In genomic region chr11:115819915-115820623, GRCm38 (mm10) we compare ENCODE assay signal across 28 mouse cellular contexts. TPM values are rescaled to one million over a fixed set of nuclear protein-coding genes. Genes with fewer than 3 reads are reported as not detected.
A peak's percentile ranks its signal among the peaks of the same experiment; 100 is the strongest.
DNase-seq lines count a peak whose midpoint lies in the region; ATAC-seq and TF ChIP-seq lines count a peak whose summit lies in the region.
"Had no signal": no experiment of that assay in that cellular context is flagged by ENCODE, and none has a peak within 500 bp of the region (broad histone marks: within the 10 kb centered on the region; RNA-seq: fewer than 3 reads in every experiment).

No protein-coding gene starts in this region.

- peaks cover 29% of the 10 kb centered on the region for H3K4me1 ChIP-seq in kidney, embryonic 15.5 days
- peaks cover 13% of the 10 kb centered on the region; the same call in 1 of the 2 replicates for H3K4me1 ChIP-seq in kidney, postnatal 0 days (replicated peaks; ENCODE audit: insufficient read depth, low read length)
- H3K4me1 ChIP-seq in embryonic facial prominence, embryonic 10.5 days, result peaks cover 33% of the 10 kb centered on the region

- 71% methylated on average over 16 of the region's 16 CpGs for whole genome bisulfite sequencing in kidney, embryonic 15.5 days
- WGBS in kidney, postnatal 0 days, result 69% methylated on average over 16 of the region's 16 CpGs
- WGBS in embryonic facial prominence, embryonic 10.5 days, result 89% methylated on average over 16 of the region's 16 CpGs

- ATAC-seq in kidney, embryonic 15.5 days (replicated peaks; ENCODE audit: low FRiP score), result no peak
- no peak for ATAC-seq in kidney, postnatal 0 days (replicated peaks; ENCODE audit: low FRiP score, low read depth)
- ATAC-seq: CD4-positive, CD25-positive, alpha-beta regulatory T cell, adult 4 months; forebrain, embryonic 14.5 days; forebrain, postnatal 0 days; hindbrain, embryonic 16.5 days had no signal

- H3K9me3 ChIP-seq in kidney, embryonic 15.5 days (replicated peaks), result no peaks in the 10 kb centered on the region
- H3K9me3 ChIP-seq in kidney, postnatal 0 days (replicated peaks; ENCODE audit: low read length), result no peaks in the 10 kb centered on the region
- no peaks in the 10 kb centered on the region for H3K9me3 ChIP-seq in embryonic facial prominence, embryonic 10.5 days
- H3K9me3 ChIP-seq: embryonic facial prominence, embryonic 12.5 days; embryonic facial prominence, embryonic 15.5 days; heart, embryonic 12.5 days; heart, embryonic 15.5 days; hindbrain, embryonic 10.5 days; hindbrain, embryonic 13.5 days had no signal

- peak overlapping the region; percentile 73 for H3K27ac ChIP-seq in kidney, embryonic 15.5 days
- H3K27ac ChIP-seq in kidney, postnatal 0 days, result peak overlapping the region; percentile 57
- no peak overlapping the region for H3K27ac ChIP-seq in embryonic facial prominence, embryonic 10.5 days (replicated peaks)
- H3K27ac ChIP-seq: embryonic facial prominence, embryonic 12.5 days; embryonic facial prominence, embryonic 15.5 days; heart, embryonic 15.5 days; hindbrain, embryonic 10.5 days; hindbrain, embryonic 13.5 days had no signal

- no peak for TF ChIP-seq CTCF in kidney, postnatal 0 days (IDR thresholded peaks at IDR 0.05; ENCODE audit: low read depth)

- no peak overlapping the region for H3K4me3 ChIP-seq in kidney, embryonic 15.5 days (replicated peaks)
- H3K4me3 ChIP-seq in kidney, postnatal 0 days (replicated peaks; ENCODE audit: low read depth, low read length), result no peak overlapping the region
- H3K4me3 ChIP-seq in embryonic facial prominence, embryonic 10.5 days, result no peak overlapping the region
- H3K4me3 ChIP-seq: embryonic facial prominence, embryonic 12.5 days; embryonic facial prominence, embryonic 15.5 days; heart, embryonic 12.5 days; heart, embryonic 15.5 days; hindbrain, embryonic 10.5 days; hindbrain, embryonic 13.5 days had no signal

- no peak overlapping the region for H3K9ac ChIP-seq in kidney, embryonic 15.5 days
- no peak overlapping the region for H3K9ac ChIP-seq in kidney, postnatal 0 days (ENCODE audit: low read depth, low read length)
- H3K9ac ChIP-seq: embryonic facial prominence, embryonic 12.5 days; embryonic facial prominence, embryonic 15.5 days; forebrain, postnatal 0 days; heart, embryonic 12.5 days; heart, embryonic 15.5 days; hindbrain, embryonic 13.5 days had no signal

- H3K36me3 ChIP-seq in kidney, embryonic 15.5 days, result peaks cover 62% of the 10 kb centered on the region
- H3K36me3 ChIP-seq in kidney, postnatal 0 days (ENCODE audit: insufficient read depth, low read length), result peaks cover 28% of the 10 kb centered on the region; the same call in 1 of the 2 replicates
- H3K36me3 ChIP-seq in embryonic facial prominence, embryonic 10.5 days (replicated peaks), result peaks cover 57% of the 10 kb centered on the region

- peak; percentile 60 for DNase-seq in kidney, adult 11 months
- DNase-seq in kidney, postnatal 10 days, result no peak
- no peak for DNase-seq in kidney, postnatal 14 days
- DNase-seq in kidney, postnatal 0 days (ENCODE audit: low spot score), result no peak
- peak; percentile 62 for DNase-seq in skeletal muscle tissue, adult 2 months (ENCODE audit: low read depth, low spot score)
- no peak for DNase-seq in embryonic facial prominence, embryonic 10.5 days (ENCODE audit: low spot score)
- DNase-seq: adrenal gland, adult 8-10 months; adrenal gland, postnatal 25 days; cerebellum, adult 11-12 months; cerebellum, adult 8-10 months; cerebellum, postnatal 10 days; forebrain, postnatal 0 days; gastrocnemius, postnatal 10 days; heart, adult 18-20 months; heart, postnatal 10 days; heart, postnatal 36 days had no signal

- H3K27me3 ChIP-seq in kidney, embryonic 15.5 days, result 0 out of 2 replicates have a peak, but pooled peaks cover 5% of the 10 kb centered on the region
- H3K27me3 ChIP-seq in kidney, postnatal 0 days (ENCODE audit: insufficient read depth, low read length), result no peaks in the 10 kb centered on the region
- H3K27me3 ChIP-seq in embryonic facial prominence, embryonic 10.5 days (replicated peaks; ENCODE audit: low read depth, poor library complexity, severe bottlenecking), result peaks cover 31% of the 10 kb centered on the region
- H3K27me3 ChIP-seq: heart, embryonic 12.5 days; heart, embryonic 15.5 days had no signal

- no peak overlapping the region for H3K4me2 ChIP-seq in kidney, embryonic 15.5 days
- H3K4me2 ChIP-seq in kidney, postnatal 0 days (ENCODE audit: low read length), result no peak overlapping the region
- H3K4me2 ChIP-seq: embryonic facial prominence, embryonic 12.5 days; embryonic facial prominence, embryonic 15.5 days; heart, embryonic 12.5 days; heart, embryonic 15.5 days; hindbrain, embryonic 13.5 days had no signal

RNA-seq across cellular contexts. Expression of gene Llgl2, which starts 3.8 kb away (rescaled TPM):
- polyA plus RNA-seq in kidney, embryonic 15.5 days (2015; fragmentation: Nextera tagmentation; extraction: Ambion mirVana), result 39.1 and 41.0 TPM in 2 replicates
- 54.5 and 61.2 TPM in 2 replicates for polyA plus RNA-seq in kidney, postnatal 0 days (2015; fragmentation: Nextera tagmentation; extraction: Ambion mirVana)
- polyA plus RNA-seq in embryonic facial prominence, embryonic 10.5 days (2016; fragmentation: Nextera tagmentation; extraction: Ambion mirVana), result 15.3 and 15.5 TPM in 2 replicates

RNA-seq across cellular contexts. Expression of gene Tsen54, which starts 5.5 kb away (rescaled TPM):
- 37.3 and 39.8 TPM in 2 replicates for polyA plus RNA-seq in kidney, embryonic 15.5 days (2015; fragmentation: Nextera tagmentation; extraction: Ambion mirVana)
- polyA plus RNA-seq in kidney, postnatal 0 days (2015; fragmentation: Nextera tagmentation; extraction: Ambion mirVana), result 34.7 and 36.2 TPM in 2 replicates
- 40.3 and 40.6 TPM in 2 replicates for polyA plus RNA-seq in embryonic facial prominence, embryonic 10.5 days (2016; fragmentation: Nextera tagmentation; extraction: Ambion mirVana)

RNA-seq across cellular contexts. Expression of gene Caskin2, which starts 6.6 kb away (rescaled TPM):
- polyA plus RNA-seq in kidney, embryonic 15.5 days (2015; fragmentation: Nextera tagmentation; extraction: Ambion mirVana), result 17.3 and 20.9 TPM in 2 replicates
- 14.2 and 14.4 TPM in 2 replicates for polyA plus RNA-seq in kidney, postnatal 0 days (2015; fragmentation: Nextera tagmentation; extraction: Ambion mirVana)
- 20.3 and 20.4 TPM in 2 replicates for polyA plus RNA-seq in embryonic facial prominence, embryonic 10.5 days (2016; fragmentation: Nextera tagmentation; extraction: Ambion mirVana)

RNA-seq across cellular contexts. Expression of gene Myo15b, which starts 38.1 kb away (rescaled TPM):
- 8.0 and 11.1 TPM in 2 replicates for polyA plus RNA-seq in kidney, embryonic 15.5 days (2015; fragmentation: Nextera tagmentation; extraction: Ambion mirVana)
- polyA plus RNA-seq in kidney, postnatal 0 days (2015; fragmentation: Nextera tagmentation; extraction: Ambion mirVana), result 16.5 and 17.6 TPM in 2 replicates
- 0.07 and 0.16 TPM in 2 replicates for polyA plus RNA-seq in embryonic facial prominence, embryonic 10.5 days (2016; fragmentation: Nextera tagmentation; extraction: Ambion mirVana)
- polyA plus RNA-seq: C2C12; CD4-positive, CD25-positive, alpha-beta regulatory T cell, adult 4 months; forebrain, embryonic 11.5 days; forebrain, embryonic 14.5 days; hindbrain, embryonic 13.5 days had no signal

RNA-seq across cellular contexts. Expression of gene Tmem94, which starts 54.8 kb away (rescaled TPM):
- 26.6 and 27.0 TPM in 2 replicates for polyA plus RNA-seq in kidney, embryonic 15.5 days (2015; fragmentation: Nextera tagmentation; extraction: Ambion mirVana)
- 19.6 TPM in 2 replicates for polyA plus RNA-seq in kidney, postnatal 0 days (2015; fragmentation: Nextera tagmentation; extraction: Ambion mirVana)
- polyA plus RNA-seq in embryonic facial prominence, embryonic 10.5 days (2016; fragmentation: Nextera tagmentation; extraction: Ambion mirVana), result 34.6 and 38.9 TPM in 2 replicates

Comparison
In these comparisons a context has a peak if more than half of its experiments do, and no peak if none do; other contexts are left out.
1. DNase-seq: peak in kidney, adult 11 months (single experiment) and skeletal muscle tissue, adult 2 months (single experiment); none in kidney, postnatal 10 days (single experiment), kidney, postnatal 14 days (single experiment), kidney, postnatal 0 days (single experiment) and embryonic facial prominence, embryonic 10.5 days (single experiment).